In genomic region chr3:158356706-158357105, GRCm38 (mm10) we compare ENCODE assay signal across 34 mouse cellular contexts.
"Had no signal": no experiment of that assay in that cellular context is flagged by ENCODE, and none has a peak within 500 bp of the region (broad histone marks: within the 10 kb centered on the region; RNA-seq: fewer than 3 reads in every experiment).

No protein-coding gene starts in this region.

- ATAC-seq: hindbrain, embryonic 16.5 days; hindbrain, postnatal 0 days; inflammation-experienced regulatory T-cells, adult 6 months; intestine, embryonic 15.5 days; intestine, embryonic 16.5 days; intestine, postnatal 0 days had no signal

- H3K27ac ChIP-seq: heart, embryonic 10.5 days; heart, embryonic 13.5 days; heart, embryonic 15.5 days; hindbrain, embryonic 10.5 days; hindbrain, embryonic 12.5 days; hindbrain, embryonic 13.5 days; hindbrain, embryonic 14.5 days; hindbrain, embryonic 15.5 days; hindbrain, postnatal 0 days; intestine, embryonic 15.5 days; kidney, embryonic 15.5 days; kidney, postnatal 0 days; layer of hippocampus, adult 2 months had no signal

- DNase-seq: heart, postnatal 10 days; heart, postnatal 14 days; heart, postnatal 36 days; heart, postnatal 4 days; kidney, adult 11 months; kidney, adult 18-20 months; kidney, adult 2 months; kidney, adult 8-10 months; kidney, adult 9 months; kidney, postnatal 10 days; kidney, postnatal 14 days; kidney, postnatal 25 days; kidney, postnatal 36 days; kidney, postnatal 4 days; layer of hippocampus, adult 9-11 months; layer of hippocampus, postnatal 36 days had no signal

- H3K4me3 ChIP-seq: heart, embryonic 10.5 days; heart, embryonic 12.5 days; heart, embryonic 13.5 days; heart, embryonic 15.5 days; hindbrain, embryonic 10.5 days; hindbrain, embryonic 12.5 days; hindbrain, embryonic 13.5 days; hindbrain, embryonic 15.5 days; intestine, embryonic 15.5 days; kidney, embryonic 15.5 days; layer of hippocampus, adult 2 months had no signal
